Mouse (Mus musculus): ENCODE measurements around the gene Zfp112. TPM values are rescaled to one million over a fixed set of nuclear protein-coding genes. Genes with fewer than 3 reads are reported as not detected.

Gene Zfp112
- total and polyA plus RNA-seq, 2 experiments from 2014 or later = 4.7 to 12.2 TPM

GRCm38 (mm10) chr7:24104403-24104802 lies 7.7 kb upstream of the Zfp112 start:
- no peak for DNase-seq
- 97% methylated on average over 9 of the region's 9 CpGs for WGBS
- Histone ChIP-seq H3K4me1 (ENCODE audit: insufficient read depth) (no peaks in the 10 kb centered on the region), H3K27ac (ENCODE audit: low read depth, low read length) (no peak overlapping the region), H3K9ac (no peak overlapping the region), H3K27me3 (ENCODE audit: insufficient read depth, low read length) (no peaks in the 10 kb centered on the region), H3K4me2 (ENCODE audit: low read depth) (no peak overlapping the region), H3K4me3 (ENCODE audit: low read depth, low read length) (no peak overlapping the region), H3K9me3 (ENCODE audit: low read length) (peaks cover 84% of the 10 kb centered on the region), H3K36me3 (ENCODE audit: insufficient read depth) (peaks cover 90% of the 10 kb centered on the region)
- ATAC-seq = no peak
- TF ChIP-seq CTCF (IDR thresholded peaks at IDR 0.05; ENCODE audit: low read depth) = no peak

- ATAC-seq (no peak; the same call in 1 of the 2 replicates), DNase-seq (no peak)
- WGBS = 96% methylated on average over 18 of the region's 18 CpGs
- Histone ChIP-seq H3K27ac (ENCODE audit: low read depth, low read length) (no peak overlapping the region), H3K4me3 (ENCODE audit: low read depth, low read length) (no peak overlapping the region), H3K27me3 (ENCODE audit: insufficient read depth, low read length) (no peaks in the 10 kb centered on the region), H3K9ac (no peak overlapping the region), H3K36me3 (ENCODE audit: insufficient read depth) (peaks cover 82% of the 10 kb centered on the region), H3K4me1 (ENCODE audit: insufficient read depth) (no peaks in the 10 kb centered on the region), H3K4me2 (ENCODE audit: low read depth) (no peak overlapping the region), H3K9me3 (ENCODE audit: low read length) (peaks cover 89% of the 10 kb centered on the region)
- no peak for TF ChIP-seq CTCF (IDR thresholded peaks at IDR 0.05; ENCODE audit: low read depth)
Observed at GRCm38 (mm10) chr7:24105144-24105703, 6.9 kb upstream of the Zfp112 start.

GRCm38 (mm10) chr7:24110839-24111238 lies 1.3 kb upstream of the Zfp112 start:
- ATAC-seq = no peak
- Histone ChIP-seq H3K9me3 (ENCODE audit: low read length) (peaks cover 38% of the 10 kb centered on the region), H3K36me3 (ENCODE audit: insufficient read depth) (peaks cover 26% of the 10 kb centered on the region), H3K4me2 (ENCODE audit: low read depth) (no peak overlapping the region), H3K4me3 (ENCODE audit: low read depth, low read length) (no peak overlapping the region), H3K9ac (no peak overlapping the region), H3K27me3 (ENCODE audit: insufficient read depth, low read length) (no peaks in the 10 kb centered on the region), H3K4me1 (ENCODE audit: insufficient read depth) (peaks cover 3% of the 10 kb centered on the region; the same call in 1 of the 2 replicates), H3K27ac (ENCODE audit: low read depth, low read length) (no peak overlapping the region)
- WGBS = 98% methylated on average over 7 of the region's 7 CpGs
- TF ChIP-seq CTCF (IDR thresholded peaks at IDR 0.05; ENCODE audit: low read depth) = no peak
- DNase-seq = no peak

- Histone ChIP-seq H3K4me3 (ENCODE audit: low read depth, low read length) (peak overlapping the region; percentile 59), H3K9me3 (ENCODE audit: low read length) (peaks cover 29% of the 10 kb centered on the region), H3K27me3 (ENCODE audit: insufficient read depth, low read length) (no peaks in the 10 kb centered on the region), H3K9ac (peak overlapping the region; percentile 51), H3K36me3 (ENCODE audit: insufficient read depth) (peaks cover 17% of the 10 kb centered on the region), H3K4me2 (ENCODE audit: low read depth) (peak overlapping the region; percentile 76), H3K4me1 (ENCODE audit: insufficient read depth) (peaks cover 3% of the 10 kb centered on the region; the same call in 1 of the 2 replicates), H3K27ac (ENCODE audit: low read depth, low read length) (no peak overlapping the region)
- no peak for ATAC-seq
- no peak for TF ChIP-seq CTCF (IDR thresholded peaks at IDR 0.05; ENCODE audit: low read depth)
- 5% methylated on average over 9 of the region's 9 CpGs for WGBS
- DNase-seq = no peak
Observed at GRCm38 (mm10) chr7:24111772-24112155, 350 bp upstream of the Zfp112 start.

GRCm38 (mm10) chr7:24113001-24113400 lies 887 bp downstream of the Zfp112 start:
- peaks cover 4% of the 10 kb centered on the region for H3K36me3 ChIP-seq (ENCODE audit: insufficient read depth)
- peaks cover 16% of the 10 kb centered on the region for H3K9me3 ChIP-seq (ENCODE audit: low read length)
- peak overlapping the region; percentile 67 for H3K9ac ChIP-seq
- WGBS = 13% methylated on average over 12 of the region's 12 CpGs
- DNase-seq (no peak), ATAC-seq (no peak)
- H3K4me3 ChIP-seq (ENCODE audit: low read depth, low read length) = peak overlapping the region; percentile 59
- no peak for TF ChIP-seq CTCF (IDR thresholded peaks at IDR 0.05; ENCODE audit: low read depth)
- peak overlapping the region; percentile 51; the same call in 1 of the 2 replicates for H3K27ac ChIP-seq (ENCODE audit: low read depth, low read length)
- peak overlapping the region; percentile 76 for H3K4me2 ChIP-seq (ENCODE audit: low read depth)
- peaks cover 3% of the 10 kb centered on the region; the same call in 1 of the 2 replicates for H3K4me1 ChIP-seq (ENCODE audit: insufficient read depth)
- H3K27me3 ChIP-seq (ENCODE audit: insufficient read depth, low read length) = no peaks in the 10 kb centered on the region

- Histone ChIP-seq H3K36me3 (ENCODE audit: insufficient read depth) (no peaks in the 10 kb centered on the region), H3K9ac (no peak overlapping the region), H3K4me2 (ENCODE audit: low read depth) (no peak overlapping the region), H3K27me3 (ENCODE audit: insufficient read depth, low read length) (no peaks in the 10 kb centered on the region), H3K4me1 (ENCODE audit: insufficient read depth) (peaks cover 3% of the 10 kb centered on the region; the same call in 1 of the 2 replicates), H3K27ac (ENCODE audit: low read depth, low read length) (no peak overlapping the region), H3K9me3 (ENCODE audit: low read length) (no peaks in the 10 kb centered on the region), H3K4me3 (ENCODE audit: low read depth, low read length) (no peak overlapping the region)
- WGBS = 88% methylated on average over 4 of the region's 4 CpGs
- DNase-seq (no peak), ATAC-seq (no peak)
- TF ChIP-seq CTCF (IDR thresholded peaks at IDR 0.05; ENCODE audit: low read depth) = no peak
Observed at GRCm38 (mm10) chr7:24116655-24117054, 4.5 kb downstream of the Zfp112 start.

- Histone ChIP-seq H3K27me3 (ENCODE audit: insufficient read depth, low read length) (no peaks in the 10 kb centered on the region), H3K4me1 (ENCODE audit: insufficient read depth) (peaks cover 9% of the 10 kb centered on the region), H3K27ac (ENCODE audit: low read depth, low read length) (peak overlapping the region; percentile 81), H3K36me3 (ENCODE audit: insufficient read depth) (peaks cover 7% of the 10 kb centered on the region), H3K9me3 (ENCODE audit: low read length) (no peaks in the 10 kb centered on the region), H3K4me2 (ENCODE audit: low read depth) (peak overlapping the region; percentile 81), H3K4me3 (ENCODE audit: low read depth, low read length) (peak overlapping the region; percentile 81), H3K9ac (peak overlapping the region; percentile 77)
- 16% methylated on average over 6 of the region's 6 CpGs for WGBS
- TF ChIP-seq CTCF (IDR thresholded peaks at IDR 0.05; ENCODE audit: low read depth) = no peak
- DNase-seq (no peak), ATAC-seq (peak; percentile 57)
Observed at GRCm38 (mm10) chr7:24133425-24133995, 21.4 kb downstream of the Zfp112 start.

Data from forebrain, postnatal 0 days (tissue).